22 mouse cellular contexts compared by ENCODE assay signal in the genomic region with DNA sequence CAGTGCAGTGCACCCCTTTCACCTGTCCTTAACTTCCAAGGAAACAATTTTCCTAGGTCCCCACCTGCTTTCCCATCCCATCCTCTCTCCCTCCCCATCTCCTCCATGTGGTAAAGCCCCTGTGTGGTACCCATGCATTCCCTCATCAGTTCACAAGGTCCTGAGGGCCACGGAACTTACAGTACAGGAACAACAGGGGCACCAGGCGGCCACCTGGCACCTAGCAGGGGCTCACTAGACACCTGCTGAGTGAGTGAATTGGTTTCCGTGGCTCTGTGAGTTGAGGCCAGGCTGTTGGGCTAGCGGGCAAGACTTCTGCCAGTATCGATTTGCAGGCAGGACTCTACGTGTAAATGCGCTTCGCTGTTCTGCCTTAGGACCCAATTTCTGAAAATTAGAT.
DNase-seq lines count a peak whose midpoint lies in the region; ATAC-seq and TF ChIP-seq lines count a peak whose summit lies in the region.
"Had no signal": no experiment of that assay in that cellular context is flagged by ENCODE, and none has a peak within 500 bp of the region (broad histone marks: within the 10 kb centered on the region; RNA-seq: fewer than 3 reads in every experiment).

No protein-coding gene starts in this region.

- TF ChIP-seq CTCF in cerebellum, adult 2 months (IDR thresholded peaks at IDR 0.05; ENCODE audit: borderline replicate concordance, insufficient read depth, low read depth, low read length), result no peak
- TF ChIP-seq CTCF in layer of hippocampus, adult 2 months (conservative IDR thresholded peaks at IDR 0.05), result no peak

- TF ChIP-seq POLR2A in cerebellum, adult 2 months (IDR thresholded peaks at IDR 0.05; ENCODE audit: borderline replicate concordance, insufficient read depth, low read length), result no peak

- H3K4me3 ChIP-seq in cerebellum, adult 2 months (replicated peaks; ENCODE audit: insufficient read depth, low read depth, low read length), result no peak overlapping the region
- H3K4me3 ChIP-seq in layer of hippocampus, adult 2 months, result no peak overlapping the region
- H3K4me3 ChIP-seq: embryonic facial prominence, embryonic 15.5 days; erythroblast, embryonic 14.5 days; forebrain, embryonic 10.5 days; forebrain, embryonic 15.5 days; gastrocnemius, adult 2 months had no signal

- DNase-seq in cerebellum, adult 2 months, result peak; percentile 35 to 39
- no peak for DNase-seq in cerebellum, adult 11 months
- no peak for DNase-seq in frontal cortex, postnatal 14 days (ENCODE audit: low spot score in 2 of 2)
- DNase-seq in layer of hippocampus, adult 2 months (ENCODE audit: low spot score in 2 of 2), result no peak
- DNase-seq in layer of hippocampus, adult 11-12 months (ENCODE audit: low spot score), result no peak
- DNase-seq in cerebellum, postnatal 10 days, result peak; percentile 45 to 66
- no peak for DNase-seq in kidney, adult 18-20 months
- DNase-seq: adrenal gland, postnatal 14 days; embryo, embryonic 11 days; gastrocnemius, adult 2 months; gastrocnemius, postnatal 25 days; heart, postnatal 10 days; heart, postnatal 4 days; kidney, adult 9 months had no signal

- no peaks in the 10 kb centered on the region for H3K27me3 ChIP-seq in cerebellum, adult 2 months (ENCODE audit: control insufficient read depth, insufficient read depth, low read length)
- H3K27me3 ChIP-seq: forebrain, embryonic 15.5 days had no signal

- WGBS in cerebellum, adult 2 months, result 35% methylated on average over 8 of the region's 8 CpGs

- H3K27ac ChIP-seq in cerebellum, adult 2 months (ENCODE audit: insufficient read depth, low read length), result no peak overlapping the region
- H3K27ac ChIP-seq in layer of hippocampus, adult 2 months, result peak overlapping the region; percentile 88
- H3K27ac ChIP-seq: embryonic facial prominence, embryonic 15.5 days; forebrain, embryonic 10.5 days; forebrain, embryonic 15.5 days; gastrocnemius, adult 2 months; hindbrain, embryonic 14.5 days had no signal

- ATAC-seq in frontal cortex, adult (ENCODE audit: low TSS enrichment), result peak; percentile 23; the same call in 1 of the 2 replicates
- ATAC-seq: forebrain, embryonic 15.5 days; inflammation-experienced regulatory T-cells, adult 6 months; intestine, postnatal 0 days had no signal

- H3K4me1 ChIP-seq in cerebellum, adult 2 months (ENCODE audit: control insufficient read depth, insufficient read depth, low read length), result peaks cover 12% of the 10 kb centered on the region
- H3K4me1 ChIP-seq: forebrain, embryonic 15.5 days had no signal

Comparison
In these comparisons a context has a peak if more than half of its experiments do, and no peak if none do; other contexts are left out.
1. DNase-seq: peak in cerebellum, adult 2 months (2 of 2) and cerebellum, postnatal 10 days (2 of 2); none in cerebellum, adult 11 months (single experiment), frontal cortex, postnatal 14 days (0 of 2), layer of hippocampus, adult 2 months (0 of 2), layer of hippocampus, adult 11-12 months (single experiment) and kidney, adult 18-20 months (single experiment).